Mouse (Mus musculus) 416B (cell line): ENCODE data around the gene Focad.

Source experiments
- DNase-seq: peaks from one replicate; pipeline ENCODE4 v3.0.0; 2011; ENCODE audit warnings: low read depth

Focad gene

GRCm38 (mm10) chr4:88458673-88459072 lies 364.2 kb downstream of the Focad start:
- peak; percentile 23 for DNase-seq
